Mouse (Mus musculus): ENCODE data around the gene Tuba3b. TPM values are rescaled to one million over a fixed set of nuclear protein-coding genes. Genes with fewer than 3 reads are reported as not detected.

Tuba3b gene
- polyA plus RNA-seq, 1 experiment from 2014 or later: not detected

DNA sequence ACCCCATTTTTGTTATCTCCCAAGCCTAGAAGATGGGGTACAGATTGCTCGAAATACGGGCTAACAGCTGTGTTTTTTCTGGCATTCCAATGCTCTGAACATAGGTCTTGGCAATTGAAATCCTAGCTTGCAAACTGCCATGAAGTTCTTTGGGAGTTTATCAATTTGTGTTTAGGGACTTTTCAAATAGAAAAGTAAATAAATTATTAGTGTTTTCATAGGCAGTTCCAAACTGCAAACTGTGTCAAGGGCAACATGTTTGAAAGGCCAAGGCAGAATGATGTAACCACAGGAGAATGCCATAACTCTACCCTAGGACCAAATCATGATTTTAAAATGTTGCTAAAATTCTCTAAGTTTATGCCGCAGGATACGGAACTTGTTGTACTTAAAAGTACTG, 7.8 kb upstream of the Tuba3b start:
- ATAC-seq (ENCODE audit: insufficient read depth) (no peak), DNase-seq (no peak)
- Histone ChIP-seq H3K36me3 (ENCODE audit: insufficient read depth) (no peaks in the 10 kb centered on the region), H3K27ac (ENCODE audit: low read depth) (no peak overlapping the region), H3K4me3 (ENCODE audit: low read depth, low read length) (no peak overlapping the region), H3K4me1 (ENCODE audit: insufficient read depth) (no peaks in the 10 kb centered on the region), H3K27me3 (ENCODE audit: insufficient read depth, low read length) (no peaks in the 10 kb centered on the region), H3K9me3 (ENCODE audit: low read depth, low read length) (no peaks in the 10 kb centered on the region), H3K4me2 (no peak overlapping the region), H3K9ac (no peak overlapping the region)
- 64% methylated on average over 4 of the region's 4 CpGs for WGBS
- no peak for TF ChIP-seq CTCF (IDR thresholded peaks at IDR 0.05; ENCODE audit: low read depth)

DNA sequence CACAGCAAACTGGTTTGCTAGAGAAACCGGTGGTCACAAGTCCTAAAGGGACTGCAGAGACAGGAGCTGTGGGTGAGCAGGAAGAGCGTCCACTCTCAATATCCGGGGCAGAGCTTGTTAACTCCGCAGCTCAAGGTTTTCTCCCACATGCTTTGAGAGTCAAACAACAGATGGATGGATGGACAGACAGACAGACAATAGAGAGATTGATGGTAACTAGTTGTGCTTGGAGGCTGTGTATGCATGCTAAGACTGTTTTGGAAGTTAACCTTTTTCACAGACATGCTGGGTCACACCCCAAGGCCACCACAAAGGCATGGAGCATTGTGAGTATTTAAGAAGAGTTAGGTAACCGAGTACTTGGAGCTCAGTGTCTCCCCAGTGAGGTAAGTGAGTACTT, 6.9 kb upstream of the Tuba3b start:
- TF ChIP-seq CTCF (IDR thresholded peaks at IDR 0.05; ENCODE audit: low read depth): no peak
- ATAC-seq (ENCODE audit: insufficient read depth) (no peak), DNase-seq (no peak)
- Histone ChIP-seq H3K9ac (no peak overlapping the region), H3K4me1 (ENCODE audit: insufficient read depth) (no peaks in the 10 kb centered on the region), H3K36me3 (ENCODE audit: insufficient read depth) (no peaks in the 10 kb centered on the region), H3K27ac (ENCODE audit: low read depth) (no peak overlapping the region), H3K27me3 (ENCODE audit: insufficient read depth, low read length) (no peaks in the 10 kb centered on the region), H3K4me2 (no peak overlapping the region), H3K9me3 (ENCODE audit: low read depth, low read length) (no peaks in the 10 kb centered on the region), H3K4me3 (ENCODE audit: low read depth, low read length) (no peak overlapping the region)
- WGBS: 87% methylated on average over 5 of the region's 5 CpGs

DNA sequence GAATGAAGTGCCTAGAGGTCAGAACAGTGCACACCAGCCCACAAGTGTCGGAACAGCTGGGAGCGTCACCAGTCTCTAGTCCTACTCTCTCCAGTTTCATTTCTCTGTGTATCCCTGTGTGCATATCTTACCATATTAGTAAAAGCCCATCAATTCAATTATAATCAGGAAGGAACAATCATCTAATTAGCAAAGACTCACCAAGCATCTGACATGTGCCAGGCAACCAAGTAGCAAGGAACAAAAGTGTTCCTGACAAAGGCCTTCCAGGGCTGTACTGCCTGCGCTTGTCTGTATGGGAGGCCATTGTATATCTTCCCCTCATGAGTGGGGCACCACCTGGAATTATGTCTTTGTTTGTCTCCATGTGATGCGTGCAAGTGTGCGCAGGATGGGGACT, 4.7 kb upstream of the Tuba3b start:
- Histone ChIP-seq H3K27ac (ENCODE audit: low read depth) (no peak overlapping the region), H3K9ac (no peak overlapping the region), H3K4me1 (ENCODE audit: insufficient read depth) (0 out of 2 replicates have a peak, but pooled peaks cover 7% of the 10 kb centered on the region), H3K4me2 (no peak overlapping the region), H3K9me3 (ENCODE audit: low read depth, low read length) (no peaks in the 10 kb centered on the region), H3K36me3 (ENCODE audit: insufficient read depth) (no peaks in the 10 kb centered on the region), H3K4me3 (ENCODE audit: low read depth, low read length) (no peak overlapping the region), H3K27me3 (ENCODE audit: insufficient read depth, low read length) (no peaks in the 10 kb centered on the region)
- DNase-seq (no peak), ATAC-seq (ENCODE audit: insufficient read depth) (no peak)
- 87% methylated on average over 5 of the region's 5 CpGs for WGBS
- no peak for TF ChIP-seq CTCF (IDR thresholded peaks at IDR 0.05; ENCODE audit: low read depth)

DNA sequence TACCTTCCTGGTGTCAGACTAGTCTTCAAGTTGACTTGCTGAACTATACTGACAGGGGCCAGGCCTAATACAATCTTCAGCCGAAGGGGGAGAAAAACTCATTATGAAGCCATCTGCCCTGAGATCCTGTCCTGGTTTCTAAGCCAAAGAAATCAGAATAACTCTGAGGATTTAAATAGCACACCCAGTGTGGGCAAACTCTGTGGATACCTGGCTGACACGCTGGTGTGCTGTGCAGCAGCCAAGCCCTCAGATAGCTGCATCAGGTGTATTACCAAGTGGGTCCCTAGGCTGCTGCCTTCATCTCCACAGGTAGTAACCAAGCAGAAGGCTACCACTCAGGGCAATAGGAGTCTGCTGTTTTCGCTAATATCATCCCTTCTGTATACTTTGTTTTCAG, 2.9 kb upstream of the Tuba3b start:
- TF ChIP-seq CTCF (IDR thresholded peaks at IDR 0.05; ENCODE audit: low read depth): no peak
- no peak for DNase-seq
- no peaks in the 10 kb centered on the region for H3K36me3 ChIP-seq (ENCODE audit: insufficient read depth)
- H3K27ac ChIP-seq (ENCODE audit: low read depth): no peak overlapping the region
- H3K4me1 ChIP-seq (ENCODE audit: insufficient read depth): 0 out of 2 replicates have a peak, but pooled peaks cover 7% of the 10 kb centered on the region
- 76% methylated on average over 3 of the region's 3 CpGs for WGBS
- H3K4me3 ChIP-seq (ENCODE audit: low read depth, low read length): no peak overlapping the region
- H3K4me2 ChIP-seq: no peak overlapping the region
- H3K9ac ChIP-seq: no peak overlapping the region
- no peaks in the 10 kb centered on the region for H3K27me3 ChIP-seq (ENCODE audit: insufficient read depth, low read length)
- ATAC-seq (ENCODE audit: insufficient read depth): no peak
- no peaks in the 10 kb centered on the region for H3K9me3 ChIP-seq (ENCODE audit: low read depth, low read length)

DNA sequence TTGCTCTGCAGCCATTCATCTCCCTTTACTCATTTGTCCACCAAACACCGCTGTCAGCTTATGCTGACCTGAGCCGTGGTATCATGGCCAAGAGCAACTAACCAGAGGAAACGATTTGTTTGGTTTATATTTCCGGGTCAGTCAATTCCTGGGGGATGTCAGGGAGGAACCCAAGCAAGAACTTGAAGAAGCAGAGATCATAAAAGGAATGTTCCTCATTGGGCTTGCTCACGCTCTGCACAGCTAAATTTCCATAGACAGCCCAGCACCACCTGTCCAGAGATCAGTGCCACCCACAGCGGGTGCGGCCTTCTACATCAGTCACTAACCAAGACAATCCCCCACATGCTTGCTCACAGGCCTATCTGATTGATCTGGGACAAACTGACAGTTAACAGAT, 1.3 kb upstream of the Tuba3b start, which contains the start of gene Lmntd1:
Lmntd1 (minus strand) TSS at position 101 of the 400 bp plus-strand sequence.
- H3K27ac ChIP-seq (ENCODE audit: low read depth): no peak within 1 kb of the TSS
- H3K4me1 ChIP-seq (ENCODE audit: insufficient read depth): 0 out of 2 replicates have a peak, but pooled peaks cover 7% of the 10 kb centered on the region
- H3K9me3 ChIP-seq (ENCODE audit: low read depth, low read length): no peaks in the 10 kb centered on the region
- 51% methylated on average over 7 of the region's 7 CpGs for WGBS
- DNase-seq (peak; percentile 41), ATAC-seq (ENCODE audit: insufficient read depth) (no peak)
- H3K36me3 ChIP-seq (ENCODE audit: insufficient read depth): no peaks in the 10 kb centered on the region
- H3K27me3 ChIP-seq (ENCODE audit: insufficient read depth, low read length): no peaks in the 10 kb centered on the region
- no peak for TF ChIP-seq CTCF (IDR thresholded peaks at IDR 0.05; ENCODE audit: low read depth)
- no peak within 1 kb of the TSS for H3K9ac ChIP-seq
- H3K4me3 ChIP-seq (ENCODE audit: low read depth, low read length): no peak within 1 kb of the TSS
- no peak within 1 kb of the TSS for H3K4me2 ChIP-seq

DNA sequence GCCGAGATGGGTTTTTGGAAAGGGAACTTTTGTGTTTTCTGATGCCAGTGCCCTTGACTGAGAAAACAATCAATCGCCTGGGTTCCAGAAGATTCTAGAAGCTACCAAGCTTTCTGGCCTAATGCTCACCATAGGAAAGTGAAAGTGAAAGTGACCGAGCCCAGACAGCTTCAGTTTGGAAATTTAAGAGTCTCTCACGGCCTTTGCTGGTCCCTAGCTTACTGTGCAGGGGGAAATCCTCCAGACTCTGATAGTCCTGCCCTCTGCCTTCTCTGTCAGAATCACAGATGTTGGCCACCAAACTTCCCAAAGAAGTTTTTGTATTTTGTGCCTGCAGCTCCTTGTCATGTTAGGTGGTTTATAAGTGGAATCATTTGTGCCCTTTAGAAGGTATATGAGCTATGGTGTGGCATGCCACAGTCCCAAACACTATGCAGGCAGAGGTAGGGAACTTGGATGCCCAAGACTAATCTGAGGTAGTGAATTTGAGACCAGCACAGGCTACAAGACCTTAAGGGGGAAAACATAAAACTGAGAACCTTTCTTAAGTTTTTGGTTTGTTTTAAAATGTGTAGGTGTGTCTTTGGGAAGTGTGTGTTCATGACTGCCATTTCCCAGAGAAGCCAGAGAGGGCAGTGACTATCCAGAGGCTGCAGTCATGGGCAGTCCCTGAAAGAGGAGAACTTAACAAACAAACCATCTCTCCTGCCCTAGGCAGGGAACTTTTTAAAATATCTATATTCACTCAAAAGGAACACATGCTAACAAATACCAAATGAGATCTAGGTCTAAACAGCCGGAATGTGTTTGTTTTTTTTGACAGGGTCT, 1.1 kb downstream of the Tuba3b start:
- Histone ChIP-seq H3K36me3 (ENCODE audit: insufficient read depth) (no peaks in the 10 kb centered on the region), H3K27me3 (ENCODE audit: insufficient read depth, low read length) (no peaks in the 10 kb centered on the region), H3K4me1 (ENCODE audit: insufficient read depth) (0 out of 2 replicates have a peak, but pooled peaks cover 7% of the 10 kb centered on the region), H3K27ac (ENCODE audit: low read depth) (no peak overlapping the region), H3K4me2 (no peak overlapping the region), H3K4me3 (ENCODE audit: low read depth, low read length) (no peak overlapping the region), H3K9me3 (ENCODE audit: low read depth, low read length) (no peaks in the 10 kb centered on the region), H3K9ac (no peak overlapping the region)
- WGBS: 70% methylated on average over 5 of the region's 5 CpGs
- TF ChIP-seq CTCF (IDR thresholded peaks at IDR 0.05; ENCODE audit: low read depth): no peak
- ATAC-seq (ENCODE audit: insufficient read depth) (no peak), DNase-seq (peak; percentile 50)

DNA sequence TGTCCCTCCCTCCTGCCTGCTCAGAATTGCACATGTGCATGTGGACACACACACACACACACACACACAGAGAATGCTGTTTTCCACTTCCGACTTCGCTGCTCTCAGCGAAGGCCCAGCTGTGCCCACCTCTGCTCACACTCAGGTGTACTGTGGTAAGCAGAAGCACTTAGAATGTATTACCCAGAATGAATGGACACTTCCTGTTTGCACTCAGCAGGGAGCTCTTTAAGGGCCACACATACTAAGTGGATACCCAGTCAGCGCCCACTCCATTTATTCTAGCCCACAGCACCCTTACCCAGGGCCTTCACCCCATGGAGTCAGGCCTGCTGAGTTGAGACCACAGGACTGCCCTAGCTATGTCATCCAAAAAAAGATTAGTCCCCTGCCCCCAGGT, 7.6 kb downstream of the Tuba3b start:
- H3K4me3 ChIP-seq (ENCODE audit: low read depth, low read length): no peak overlapping the region
- H3K36me3 ChIP-seq (ENCODE audit: insufficient read depth): no peaks in the 10 kb centered on the region
- no peak for ATAC-seq (ENCODE audit: insufficient read depth)
- no peak overlapping the region for H3K9ac ChIP-seq
- no peak overlapping the region for H3K4me2 ChIP-seq
- no peak for DNase-seq
- TF ChIP-seq CTCF (IDR thresholded peaks at IDR 0.05; ENCODE audit: low read depth): no peak
- H3K9me3 ChIP-seq (ENCODE audit: low read depth, low read length): no peaks in the 10 kb centered on the region
- WGBS: 82% methylated on average over 4 of the region's 4 CpGs
- no peaks in the 10 kb centered on the region for H3K4me1 ChIP-seq (ENCODE audit: insufficient read depth)
- no peaks in the 10 kb centered on the region for H3K27me3 ChIP-seq (ENCODE audit: insufficient read depth, low read length)
- no peak overlapping the region for H3K27ac ChIP-seq (ENCODE audit: low read depth)
